Mouse (Mus musculus) erythroblast, embryonic 14.5 days (primary cell): ENCODE measurements around the gene Il1rl2. TPM values are rescaled to one million over a fixed set of nuclear protein-coding genes. Genes with fewer than 3 reads are reported as not detected.

ENCODE experiments used
- H3K27me3 ChIP-seq: 2 replicates; pipeline ENCODE4 v1.6.1; 2012; ENCODE audit warnings: inconsistent platforms; ENCODE audit not compliant: control insufficient read depth
- H3K36me3 ChIP-seq: 2 replicates; pipeline ENCODE4 v1.6.1; 2012; ENCODE audit warnings: mild to moderate bottlenecking, inconsistent platforms; ENCODE audit not compliant: control insufficient read depth
- H3K4me1 ChIP-seq: 2 replicates; pipeline ENCODE4 v1.6.1; 2012; ENCODE audit warnings: inconsistent platforms; ENCODE audit not compliant: control insufficient read depth
- H3K4me3 ChIP-seq: replicated peaks from 2 replicates; pipeline ENCODE3; 2012; ENCODE audit warnings: moderate library complexity, mild to moderate bottlenecking, inconsistent platforms
- H3K9me3 ChIP-seq: 2 replicates; pipeline ENCODE4 v1.6.1; 2012; ENCODE audit warnings: low read length, inconsistent platforms, mixed read lengths; ENCODE audit not compliant: control insufficient read depth
- GATA1 ChIP-seq: IDR thresholded peaks from 2 replicates; pipeline ENCODE4 v1.6.1; 2012; ENCODE audit warnings: low read length, inconsistent platforms, mixed read lengths
- TAL1 ChIP-seq: IDR thresholded peaks from 3 replicates; pipeline ENCODE4 v1.6.1; 2012; ENCODE audit warnings: low read length, inconsistent platforms, mixed read lengths
- polyA plus RNA-seq: library from polyadenylated mRNA; stranded (reverse); fragments of >175 nt; gene quantifications from 2 replicates; pipeline ENCODE4 v1.2.3, GENCODE M21; 2012

Il1rl2 gene
- 0.01 TPM in 1 of 2 replicates, not detected in the other for polyA plus RNA-seq

- Histone ChIP-seq H3K27me3 (peaks cover 23% of the 10 kb centered on the region), H3K9me3 (no peaks in the 10 kb centered on the region), H3K4me3 (peak within 1 kb of the TSS; percentile 66), H3K36me3 (peaks cover 2% of the 10 kb centered on the region; the same call in 1 of the 2 replicates), H3K4me1 (peaks cover 51% of the 10 kb centered on the region)
- no peak for TF ChIP-seq GATA1
- no peak for TF ChIP-seq TAL1
These were observed at the start of gene Il1rl2 for GRCm38 (mm10) chr1:40324457-40324856. TSS of gene Il1rl2 (plus strand) at chr1:40324610.

GRCm38 (mm10) chr1:40275285-40276013 is 49.0 kb upstream of the Il1rl2 start:
- peaks cover 2% of the 10 kb centered on the region; the same call in 1 of the 2 replicates for H3K4me1 ChIP-seq
- no peaks in the 10 kb centered on the region for H3K27me3 ChIP-seq
- H3K9me3 ChIP-seq: no peaks in the 10 kb centered on the region
- no peaks in the 10 kb centered on the region for H3K36me3 ChIP-seq
- no peak for TF ChIP-seq TAL1
- no peak for TF ChIP-seq GATA1
- no peak overlapping the region for H3K4me3 ChIP-seq

- Histone ChIP-seq H3K27me3 (no peaks in the 10 kb centered on the region), H3K36me3 (no peaks in the 10 kb centered on the region), H3K4me1 (no peaks in the 10 kb centered on the region), H3K4me3 (no peak overlapping the region), H3K9me3 (no peaks in the 10 kb centered on the region)
- TF ChIP-seq TAL1: no peak
- TF ChIP-seq GATA1: no peak
These were observed 46.5 kb upstream of the Il1rl2 start for GRCm38 (mm10) chr1:40277944-40278343.

- TF ChIP-seq TAL1: no peak
- no peak for TF ChIP-seq GATA1
- H3K4me1 ChIP-seq: no peaks in the 10 kb centered on the region
- no peaks in the 10 kb centered on the region for H3K27me3 ChIP-seq
- H3K36me3 ChIP-seq: no peaks in the 10 kb centered on the region; the same call in 1 of the 2 replicates
- H3K4me3 ChIP-seq: no peak overlapping the region
- H3K9me3 ChIP-seq: no peaks in the 10 kb centered on the region
These were observed 45.7 kb upstream of the Il1rl2 start for GRCm38 (mm10) chr1:40278720-40279119.

GRCm38 (mm10) chr1:40279182-40279743 is 45.1 kb upstream of the Il1rl2 start:
- TF ChIP-seq GATA1: no peak
- TF ChIP-seq TAL1: no peak

GRCm38 (mm10) chr1:40281950-40282349 is 42.5 kb upstream of the Il1rl2 start:
- H3K36me3 ChIP-seq: no peaks in the 10 kb centered on the region; the same call in 1 of the 2 replicates
- no peak overlapping the region for H3K4me3 ChIP-seq
- H3K27me3 ChIP-seq: no peaks in the 10 kb centered on the region; the same call in 1 of the 2 replicates
- no peaks in the 10 kb centered on the region for H3K9me3 ChIP-seq
- TF ChIP-seq GATA1 (no peak), TAL1 (no peak)
- no peaks in the 10 kb centered on the region for H3K4me1 ChIP-seq

More at GRCm38 (mm10) chr1:40279182-40279743, 45.1 kb upstream of the Il1rl2 start:
- H3K27me3 ChIP-seq: no peaks in the 10 kb centered on the region
- no peak overlapping the region for H3K4me3 ChIP-seq
- H3K36me3 ChIP-seq: no peaks in the 10 kb centered on the region; the same call in 1 of the 2 replicates
- no peaks in the 10 kb centered on the region for H3K9me3 ChIP-seq
- H3K4me1 ChIP-seq: no peaks in the 10 kb centered on the region

GRCm38 (mm10) chr1:40282394-40282793 is 42.0 kb upstream of the Il1rl2 start:
- Histone ChIP-seq H3K4me1 (no peaks in the 10 kb centered on the region), H3K9me3 (no peaks in the 10 kb centered on the region), H3K4me3 (no peak overlapping the region), H3K36me3 (no peaks in the 10 kb centered on the region; the same call in 1 of the 2 replicates), H3K27me3 (no peaks in the 10 kb centered on the region; the same call in 1 of the 2 replicates)
- TF ChIP-seq TAL1: no peak
- TF ChIP-seq GATA1: no peak

GRCm38 (mm10) chr1:40283995-40284394 is 40.4 kb upstream of the Il1rl2 start:
- no peaks in the 10 kb centered on the region; the same call in 1 of the 2 replicates for H3K27me3 ChIP-seq
- no peak overlapping the region for H3K4me3 ChIP-seq
- H3K9me3 ChIP-seq: no peaks in the 10 kb centered on the region
- no peaks in the 10 kb centered on the region for H3K4me1 ChIP-seq
- no peaks in the 10 kb centered on the region; the same call in 1 of the 2 replicates for H3K36me3 ChIP-seq
- no peak for TF ChIP-seq GATA1
- no peak for TF ChIP-seq TAL1
